Mouse (Mus musculus) forebrain, postnatal 0 days (tissue): Measurements from ENCODE around the gene Zfyve19. TPM values are rescaled to one million over a fixed set of nuclear protein-coding genes. Genes with fewer than 3 reads are reported as not detected.
A peak's percentile ranks its signal among the peaks of the same experiment; 100 is the strongest.

Experiments used
- ATAC-seq: fragments of 200-750 bp; cut with Nextera tagmentation; 2 replicates; pipeline ENCODE4 v1.8.0; 2017; ENCODE audit warnings: mild to moderate bottlenecking, moderate library complexity
- DNase-seq: peaks from one replicate; pipeline ENCODE4 v3.0.0-alpha.2; 2015
- H3K27ac ChIP-seq: fragments of 300-500 bp; sonication (generic); 2 replicates; pipeline ENCODE4 v1.5.1; 2014; ENCODE audit warnings: low read depth, mild to moderate bottlenecking, antibody characterized with exemption, low read length, moderate library complexity, mixed read lengths
- H3K27me3 ChIP-seq: fragments of 300-500 bp; sonication (generic); 2 replicates; pipeline ENCODE4 v1.6.1; 2014; ENCODE audit warnings: mild to moderate bottlenecking, low read length, mixed read lengths; ENCODE audit not compliant: insufficient read depth
- H3K36me3 ChIP-seq: fragments of 300-500 bp; sonication (generic); 2 replicates; pipeline ENCODE4 v1.6.1; 2014; ENCODE audit warnings: mild to moderate bottlenecking, moderate library complexity; ENCODE audit not compliant: insufficient read depth
- H3K4me1 ChIP-seq: fragments of 300-500 bp; sonication (generic); 2 replicates; pipeline ENCODE4 v1.6.1; 2014; ENCODE audit warnings: antibody characterized with exemption; ENCODE audit not compliant: insufficient read depth
- H3K4me2 ChIP-seq: fragments of 300-500 bp; sonication (generic); 2 replicates; pipeline ENCODE4 v1.6.1; 2014; ENCODE audit warnings: low read depth, mild to moderate bottlenecking, moderate library complexity
- H3K4me3 ChIP-seq: fragments of 300-500 bp; sonication (generic); 2 replicates; pipeline ENCODE4 v1.5.1; 2014; ENCODE audit warnings: low read depth, low read length, mixed read lengths
- H3K9ac ChIP-seq: fragments of 300-500 bp; sonication (generic); 2 replicates; pipeline ENCODE4 v1.6.1; 2014; ENCODE audit warnings: mild to moderate bottlenecking
- H3K9me3 ChIP-seq: fragments of 300-500 bp; sonication (generic); 2 replicates; pipeline ENCODE4 v1.6.1; 2016; ENCODE audit warnings: low read length
- CTCF ChIP-seq: sonication (generic); IDR thresholded peaks from 2 replicates; pipeline ENCODE4 v1.5.1; 2016; ENCODE audit warnings: antibody characterized with exemption, control low read depth, low read depth
- WGBS: fragments of 180-500 bp; shearing (Covaris S2); extraction: QIAGEN DNeasy Blood & Tissue Kit; methylation state at CpG from one replicate; pipeline ENCODE4 v1.1.7; 2014; 5-methylcytosine and 5-hydroxymethylcytosine counted together
- polyA plus RNA-seq: library from polyadenylated mRNA; unstranded; fragments of >200 nt; fragmentation: Nextera tagmentation; extraction: Ambion mirVana; gene quantifications from 2 replicates; pipeline ENCODE4 v1.2.1, GENCODE M21; 2015
- total RNA-seq: library from RNA; depleted of rRNA; stranded (reverse); fragments of >200 nt; gene quantifications from 2 replicates; pipeline ENCODE4 v1.2.3, GENCODE M21; 2014

Zfyve19 gene
- total and polyA plus RNA-seq, 2 experiments from 2014 or later, result 37.4 to 62.5 TPM

DNA sequence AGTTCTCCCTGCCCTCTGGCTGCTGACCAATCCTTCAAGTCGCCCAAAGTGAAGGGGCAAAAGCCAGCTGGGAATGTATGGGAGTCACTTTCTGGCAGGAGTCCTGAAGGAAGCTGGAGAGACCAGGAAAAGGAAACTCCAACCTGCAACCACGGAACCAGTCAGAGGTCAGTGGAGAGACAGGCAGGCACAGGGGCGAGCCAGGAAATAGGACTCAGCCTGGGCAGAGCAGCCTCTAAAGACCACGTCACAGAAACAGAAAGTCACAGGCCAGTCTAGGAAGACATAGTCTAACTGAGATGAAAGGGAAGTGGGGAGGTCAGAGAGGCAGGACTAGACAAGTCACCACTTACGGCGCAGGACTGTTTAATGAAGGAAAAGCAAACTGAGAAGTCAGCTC lies 32.8 kb upstream of the Zfyve19 start:
- 78% methylated on average over 6 of the region's 6 CpGs for WGBS
- Histone ChIP-seq H3K4me2 (no peak overlapping the region), H3K4me3 (no peak overlapping the region), H3K27ac (no peak overlapping the region), H3K9ac (no peak overlapping the region), H3K27me3 (no peaks in the 10 kb centered on the region), H3K36me3 (peaks cover 50% of the 10 kb centered on the region), H3K4me1 (no peaks in the 10 kb centered on the region), H3K9me3 (no peaks in the 10 kb centered on the region)
- ATAC-seq (no peak), DNase-seq (no peak)
- TF ChIP-seq CTCF, result no peak

DNA sequence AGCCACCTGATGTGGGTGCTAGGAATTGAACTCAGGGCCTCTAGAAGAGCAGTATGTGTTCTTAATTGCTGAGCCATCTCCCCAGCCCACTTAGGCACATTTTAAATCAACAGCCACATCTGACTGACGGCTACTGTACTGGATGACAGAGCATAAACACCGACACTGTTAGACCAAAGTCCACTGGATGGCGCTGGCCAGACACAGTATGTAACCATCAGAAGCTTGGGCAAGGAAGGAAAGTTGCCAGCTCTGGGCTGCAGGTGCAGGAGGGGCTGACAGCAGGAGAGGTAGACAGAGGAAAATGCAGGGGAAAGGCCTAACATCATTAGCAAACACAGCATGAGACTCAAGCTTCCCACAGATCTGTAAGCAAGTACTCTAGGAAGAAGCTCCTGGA lies 31.7 kb upstream of the Zfyve19 start:
- no peaks in the 10 kb centered on the region for H3K9me3 ChIP-seq
- H3K4me3 ChIP-seq, result no peak overlapping the region
- ATAC-seq (no peak), DNase-seq (no peak)
- H3K27me3 ChIP-seq, result no peaks in the 10 kb centered on the region
- no peak overlapping the region for H3K9ac ChIP-seq
- no peak overlapping the region for H3K27ac ChIP-seq
- no peak for TF ChIP-seq CTCF
- no peak overlapping the region for H3K4me2 ChIP-seq
- no peaks in the 10 kb centered on the region for H3K4me1 ChIP-seq
- peaks cover 53% of the 10 kb centered on the region for H3K36me3 ChIP-seq
- WGBS, result 62% methylated on average over 3 of the region's 3 CpGs

- no peak for TF ChIP-seq CTCF
- Histone ChIP-seq H3K9ac (no peak overlapping the region), H3K9me3 (no peaks in the 10 kb centered on the region), H3K4me1 (no peaks in the 10 kb centered on the region), H3K4me3 (no peak overlapping the region), H3K27ac (no peak overlapping the region), H3K27me3 (no peaks in the 10 kb centered on the region), H3K4me2 (no peak overlapping the region), H3K36me3 (peaks cover 46% of the 10 kb centered on the region)
- ATAC-seq (no peak), DNase-seq (no peak)
- 93% methylated on average over 5 of the region's 5 CpGs for WGBS
Observed at GRCm38 (mm10) chr2:119177384-119177939, 31.0 kb upstream of the Zfyve19 start.

- 82% methylated on average over 7 of the region's 7 CpGs for WGBS
- H3K4me3 ChIP-seq, result no peak overlapping the region
Observed at GRCm38 (mm10) chr2:119182914-119183313, 25.5 kb upstream of the Zfyve19 start.

GRCm38 (mm10) chr2:119189029-119189710 lies 19.2 kb upstream of the Zfyve19 start:
- no peaks in the 10 kb centered on the region for H3K4me1 ChIP-seq
- peak overlapping the region; percentile 39 for H3K4me2 ChIP-seq
- no peaks in the 10 kb centered on the region for H3K27me3 ChIP-seq
- H3K36me3 ChIP-seq, result peaks cover 15% of the 10 kb centered on the region
- ATAC-seq (peak; percentile 93), DNase-seq (peak; percentile 85)
- 7% methylated on average over 15 of the region's 15 CpGs for WGBS
- peak; percentile 84 for TF ChIP-seq CTCF
- no peaks in the 10 kb centered on the region for H3K9me3 ChIP-seq
- H3K9ac ChIP-seq, result no peak overlapping the region
- peak overlapping the region; percentile 16; the same call in 1 of the 2 replicates for H3K4me3 ChIP-seq
- H3K27ac ChIP-seq, result no peak overlapping the region

More at GRCm38 (mm10) chr2:119182914-119183313, 25.5 kb upstream of the Zfyve19 start:
- Histone ChIP-seq H3K36me3 (peaks cover 61% of the 10 kb centered on the region), H3K4me1 (no peaks in the 10 kb centered on the region), H3K9ac (no peak overlapping the region), H3K27me3 (no peaks in the 10 kb centered on the region), H3K27ac (no peak overlapping the region), H3K9me3 (no peaks in the 10 kb centered on the region), H3K4me2 (no peak overlapping the region)
- TF ChIP-seq CTCF, result no peak
- ATAC-seq (no peak), DNase-seq (no peak)

DNA sequence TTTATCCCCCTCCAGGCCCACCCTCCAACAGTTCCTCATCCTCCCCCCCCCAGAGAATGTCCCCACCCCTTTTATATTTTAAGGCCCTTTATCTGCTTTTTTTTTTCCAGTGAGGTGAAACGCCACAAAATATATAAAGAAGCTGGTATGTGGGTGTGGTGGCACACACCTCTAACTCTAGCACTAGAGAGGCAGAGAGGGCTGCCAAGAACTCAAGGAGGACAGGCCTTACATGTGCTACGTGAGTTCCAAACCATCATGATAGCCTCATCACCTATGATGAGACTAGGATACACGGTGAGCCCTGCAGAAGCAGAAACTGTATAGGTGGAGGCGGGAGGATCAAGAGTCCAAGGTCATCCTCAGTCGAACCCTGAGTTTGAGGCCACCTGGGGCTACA lies 17.4 kb upstream of the Zfyve19 start:
- no peak for TF ChIP-seq CTCF
- Histone ChIP-seq H3K27ac (no peak overlapping the region), H3K4me1 (no peaks in the 10 kb centered on the region), H3K9me3 (no peaks in the 10 kb centered on the region), H3K36me3 (peaks cover 1% of the 10 kb centered on the region; the same call in 1 of the 2 replicates), H3K27me3 (no peaks in the 10 kb centered on the region), H3K9ac (no peak overlapping the region), H3K4me2 (no peak overlapping the region), H3K4me3 (no peak overlapping the region)
- WGBS, result 88% methylated on average over 5 of the region's 5 CpGs
- DNase-seq, result no peak
- ATAC-seq, result no peak

DNA sequence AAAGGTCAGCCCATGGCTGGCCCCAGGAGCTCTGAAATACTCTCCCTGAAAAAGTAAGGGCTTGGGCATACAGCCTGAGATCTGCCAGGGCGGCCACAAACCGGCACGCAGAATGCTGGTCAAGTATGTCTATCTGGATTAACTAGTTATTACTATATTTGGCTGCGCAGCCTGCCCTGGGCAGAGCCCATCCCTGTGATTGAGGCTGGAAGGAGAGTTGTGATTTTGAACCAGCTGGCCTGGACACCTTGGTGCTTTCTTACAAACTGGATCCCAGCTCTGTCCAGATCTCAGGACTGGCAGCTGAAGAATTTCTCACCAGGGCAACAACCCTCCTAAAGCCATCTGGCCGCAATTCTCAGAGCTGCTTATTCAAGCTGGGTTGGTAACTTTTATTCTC lies 14.3 kb upstream of the Zfyve19 start:
- no peak overlapping the region for H3K27ac ChIP-seq
- no peak overlapping the region for H3K9ac ChIP-seq
- H3K4me3 ChIP-seq, result no peak overlapping the region
- no peaks in the 10 kb centered on the region for H3K27me3 ChIP-seq
- whole genome bisulfite sequencing, result 66% methylated on average over 5 of the region's 5 CpGs
- ATAC-seq, result peak; percentile 34; the same call in 1 of the 2 replicates
- no peaks in the 10 kb centered on the region for H3K4me1 ChIP-seq
- H3K9me3 ChIP-seq, result no peaks in the 10 kb centered on the region
- TF ChIP-seq CTCF, result no peak
- H3K36me3 ChIP-seq, result no peaks in the 10 kb centered on the region
- no peak overlapping the region for H3K4me2 ChIP-seq
- no peak for DNase-seq
